Mouse (Mus musculus): ENCODE data around the gene St3gal6.
A peak's percentile ranks its signal among the peaks of the same experiment; 100 is the strongest.

Gene St3gal6

GRCm38 (mm10) chr16:58521182-58521581 lies 2.9 kb downstream of the St3gal6 start:
- DNase-seq (ENCODE audit: inconsistent ontology term), result no peak

- no peak for DNase-seq (ENCODE audit: inconsistent ontology term)
These were observed 3.6 kb downstream of the St3gal6 start for GRCm38 (mm10) chr16:58520457-58520856.

GRCm38 (mm10) chr16:58519650-58520073 lies 4.4 kb downstream of the St3gal6 start:
- no peak for DNase-seq (ENCODE audit: inconsistent ontology term)

- DNase-seq (ENCODE audit: inconsistent ontology term), result no peak
These were observed 6.9 kb downstream of the St3gal6 start for GRCm38 (mm10) chr16:58516960-58517798.

- DNase-seq (ENCODE audit: inconsistent ontology term), result no peak
These were observed 7.9 kb downstream of the St3gal6 start for GRCm38 (mm10) chr16:58516161-58516560.

- no peak for DNase-seq (ENCODE audit: inconsistent ontology term)
These were observed 9.5 kb downstream of the St3gal6 start for GRCm38 (mm10) chr16:58514565-58514964.

- no peak for DNase-seq (ENCODE audit: inconsistent ontology term)
These were observed 10.3 kb downstream of the St3gal6 start for GRCm38 (mm10) chr16:58513755-58514154.

- DNase-seq (ENCODE audit: inconsistent ontology term), result peak; percentile 70
These were observed 11.2 kb downstream of the St3gal6 start for GRCm38 (mm10) chr16:58512887-58513286.

GRCm38 (mm10) chr16:58512181-58512761 lies 11.8 kb downstream of the St3gal6 start:
- peak; percentile 83 for DNase-seq (ENCODE audit: inconsistent ontology term)

- no peak for DNase-seq (ENCODE audit: inconsistent ontology term)
These were observed 19.1 kb downstream of the St3gal6 start for GRCm38 (mm10) chr16:58504945-58505344.

GRCm38 (mm10) chr16:58502566-58502965 lies 21.5 kb downstream of the St3gal6 start:
- no peak for DNase-seq (ENCODE audit: inconsistent ontology term)

- no peak for DNase-seq (ENCODE audit: inconsistent ontology term)
These were observed 22.2 kb downstream of the St3gal6 start for GRCm38 (mm10) chr16:58501760-58502301.

GRCm38 (mm10) chr16:58499650-58500049 lies 24.4 kb downstream of the St3gal6 start:
- no peak for DNase-seq (ENCODE audit: inconsistent ontology term)

GRCm38 (mm10) chr16:58499172-58499584 lies 24.9 kb downstream of the St3gal6 start:
- DNase-seq (ENCODE audit: inconsistent ontology term), result no peak

- no peak for DNase-seq (ENCODE audit: inconsistent ontology term)
These were observed 25.9 kb downstream of the St3gal6 start for GRCm38 (mm10) chr16:58497886-58498713.

GRCm38 (mm10) chr16:58496791-58497190 lies 27.3 kb downstream of the St3gal6 start:
- no peak for DNase-seq (ENCODE audit: inconsistent ontology term)

GRCm38 (mm10) chr16:58487861-58488260 lies 36.2 kb downstream of the St3gal6 start:
- no peak for DNase-seq (ENCODE audit: inconsistent ontology term)

- no peak for DNase-seq (ENCODE audit: inconsistent ontology term)
These were observed 41.7 kb downstream of the St3gal6 start for GRCm38 (mm10) chr16:58482296-58482695.

GRCm38 (mm10) chr16:58481906-58482270 lies 42.2 kb downstream of the St3gal6 start:
- no peak for DNase-seq (ENCODE audit: inconsistent ontology term)

GRCm38 (mm10) chr16:58481219-58481905 lies 42.7 kb downstream of the St3gal6 start:
- no peak for DNase-seq (ENCODE audit: inconsistent ontology term)

GRCm38 (mm10) chr16:58479898-58480448 lies 44.1 kb downstream of the St3gal6 start:
- peak; percentile 85 for DNase-seq (ENCODE audit: inconsistent ontology term)

All from Muller cell, postnatal 12 days (primary cell).